Mouse (Mus musculus) cortical plate, adult 2 months (tissue): ENCODE measurements at regions not wholly inside any gene's neighbourhood (a gene's known extent, or its start where the extent isn't known, plus 50 kb on each side); places are given as distances from the start of the nearest gene placed in this dataset.

ENCODE experiments used
- CTCF ChIP-seq: fragments of 200-500 bp; IDR thresholded peaks from 2 replicates; pipeline ENCODE4 v1.5.1; 2011; ENCODE audit warnings: mild to moderate bottlenecking, control low read depth, low read length; ENCODE audit not compliant: insufficient read depth; ENCODE audit errors: extremely low read depth
- POLR2A ChIP-seq: fragments of 200-500 bp; IDR thresholded peaks from 2 replicates; pipeline ENCODE4 v1.6.1; 2011; ENCODE audit warnings: mild to moderate bottlenecking, low read length, control low read depth; ENCODE audit not compliant: insufficient read depth; ENCODE audit errors: extremely low read depth

- TF ChIP-seq POLR2A (no peak), CTCF (no peak)
Observed at GRCm38 (mm10) chr3:35481841-35482240, 272.1 kb upstream of the Atp11b start.
